ENCODE assay signal across 9 mouse cellular contexts in genomic region chr4:56643999-56644962, GRCm38 (mm10).
DNase-seq lines count a peak whose midpoint lies in the region; ATAC-seq lines count a peak whose summit lies in the region.
"Had no signal": no experiment of that assay in that cellular context is flagged by ENCODE, and none has a peak within 500 bp of the region (broad histone marks: within the 10 kb centered on the region; RNA-seq: fewer than 3 reads in every experiment).

No protein-coding gene starts in this region.

- H3K27ac ChIP-seq in embryonic facial prominence, embryonic 14.5 days (replicated peaks; ENCODE audit: low read depth, low read length), result peak overlapping the region; percentile 46
- no peak overlapping the region for H3K27ac ChIP-seq in heart, embryonic 16.5 days (ENCODE audit: low read length)
- peak overlapping the region; percentile 41 for H3K27ac ChIP-seq in midbrain, embryonic 13.5 days

- DNase-seq in frontal cortex, postnatal 25 days (ENCODE audit: low spot score in 2 of 2), result no peak
- DNase-seq in embryonic facial prominence, embryonic 14.5 days (ENCODE audit: low spot score), result peak; percentile 86
- DNase-seq in layer of hippocampus, adult 9-11 months, result peak; percentile 42
- DNase-seq in urinary bladder, adult 2 months (ENCODE audit: low spot score), result no peak

- H3K4me1 ChIP-seq in embryonic facial prominence, embryonic 14.5 days (ENCODE audit: control insufficient read depth, insufficient read depth, low read length), result peaks cover 15% of the 10 kb centered on the region
- H3K4me1 ChIP-seq in heart, embryonic 16.5 days (ENCODE audit: control insufficient read depth, insufficient read depth, low read length), result peaks cover 8% of the 10 kb centered on the region
- peaks cover 24% of the 10 kb centered on the region for H3K4me1 ChIP-seq in midbrain, embryonic 13.5 days (replicated peaks)

- ATAC-seq in frontal cortex, adult (ENCODE audit: low TSS enrichment), result peak; percentile 85
- ATAC-seq in embryonic facial prominence, embryonic 14.5 days (ENCODE audit: low read depth), result peak; percentile 86
- ATAC-seq in heart, embryonic 16.5 days (replicated peaks; ENCODE audit: extremely low read depth, insufficient read depth, low FRiP score), result 0 out of 2 replicates have a peak, but pooled peaks have one; percentile 41
- ATAC-seq in midbrain, embryonic 13.5 days, result peak; percentile 86
- ATAC-seq in erythroid progenitor cell, adult 5-6 weeks (replicated peaks; ENCODE audit: low FRiP score, poor library complexity, severe bottlenecking), result no peak

- H3K9ac ChIP-seq in embryonic facial prominence, embryonic 14.5 days (ENCODE audit: low read depth, low read length), result no peak overlapping the region
- H3K9ac ChIP-seq in heart, embryonic 16.5 days (ENCODE audit: low read length), result no peak overlapping the region
- no peak overlapping the region for H3K9ac ChIP-seq in midbrain, embryonic 13.5 days (replicated peaks)

- no peaks in the 10 kb centered on the region for H3K9me3 ChIP-seq in embryonic facial prominence, embryonic 14.5 days (ENCODE audit: control insufficient read depth, low read length)
- no peaks in the 10 kb centered on the region for H3K9me3 ChIP-seq in heart, embryonic 16.5 days (replicated peaks; ENCODE audit: control insufficient read depth, low read length)
- no peaks in the 10 kb centered on the region for H3K9me3 ChIP-seq in midbrain, embryonic 13.5 days

- H3K36me3 ChIP-seq in embryonic facial prominence, embryonic 14.5 days (ENCODE audit: control insufficient read depth, insufficient read depth, low read length), result no peaks in the 10 kb centered on the region
- no peaks in the 10 kb centered on the region for H3K36me3 ChIP-seq in heart, embryonic 16.5 days (ENCODE audit: control insufficient read depth, insufficient read depth)
- H3K36me3 ChIP-seq in midbrain, embryonic 13.5 days, result no peaks in the 10 kb centered on the region

- 19% methylated on average over 20 of the region's 20 CpGs for WGBS in embryonic facial prominence, embryonic 14.5 days
- 34% methylated on average over 20 of the region's 20 CpGs for WGBS in heart, embryonic 16.5 days
- 10% methylated on average over 20 of the region's 20 CpGs for WGBS in midbrain, embryonic 13.5 days

- H3K27me3 ChIP-seq in embryonic facial prominence, embryonic 14.5 days (replicated peaks; ENCODE audit: control insufficient read depth, insufficient read depth, low read length), result no peaks in the 10 kb centered on the region
- H3K27me3 ChIP-seq in heart, embryonic 16.5 days (ENCODE audit: control insufficient read depth, insufficient read depth, low read length), result no peaks in the 10 kb centered on the region
- no peaks in the 10 kb centered on the region for H3K27me3 ChIP-seq in midbrain, embryonic 13.5 days

- peak overlapping the region; percentile 38 for H3K4me2 ChIP-seq in embryonic facial prominence, embryonic 14.5 days (ENCODE audit: low read depth, low read length)
- peak overlapping the region; percentile 43 for H3K4me2 ChIP-seq in heart, embryonic 16.5 days (ENCODE audit: low read depth, low read length)
- peak overlapping the region; percentile 48 for H3K4me2 ChIP-seq in midbrain, embryonic 13.5 days (replicated peaks)

- H3K4me3 ChIP-seq in embryonic facial prominence, embryonic 14.5 days (ENCODE audit: low read depth, low read length), result no peak overlapping the region
- H3K4me3 ChIP-seq in heart, embryonic 16.5 days (ENCODE audit: low read length), result no peak overlapping the region
- H3K4me3 ChIP-seq in midbrain, embryonic 13.5 days (replicated peaks), result peak overlapping the region; percentile 17
- H3K4me3 ChIP-seq: erythroblast, embryonic 14.5 days had no signal

Comparison
In these comparisons a context has a peak if more than half of its experiments do, and no peak if none do; other contexts are left out.
1. DNase-seq: peak in embryonic facial prominence, embryonic 14.5 days (single experiment) and layer of hippocampus, adult 9-11 months (single experiment); none in frontal cortex, postnatal 25 days (0 of 2) and urinary bladder, adult 2 months (single experiment).
2. Peak in every context shown above with its lines, with median percentiles within 50 percentile points of each other: H3K4me2 ChIP-seq.